Mouse (Mus musculus): ENCODE results near the gene Spg7. TPM values are rescaled to one million over a fixed set of nuclear protein-coding genes. Genes with fewer than 3 reads are reported as not detected.
"Not testable (repeated sequence)": the region's sequence is repeated elsewhere in the genome, so short reads cannot be mapped to it uniquely, and the experiment has no call there.

Gene Spg7
- polyA plus RNA-seq, 1 experiment from 2014 or later = 22.7 TPM

DNA sequence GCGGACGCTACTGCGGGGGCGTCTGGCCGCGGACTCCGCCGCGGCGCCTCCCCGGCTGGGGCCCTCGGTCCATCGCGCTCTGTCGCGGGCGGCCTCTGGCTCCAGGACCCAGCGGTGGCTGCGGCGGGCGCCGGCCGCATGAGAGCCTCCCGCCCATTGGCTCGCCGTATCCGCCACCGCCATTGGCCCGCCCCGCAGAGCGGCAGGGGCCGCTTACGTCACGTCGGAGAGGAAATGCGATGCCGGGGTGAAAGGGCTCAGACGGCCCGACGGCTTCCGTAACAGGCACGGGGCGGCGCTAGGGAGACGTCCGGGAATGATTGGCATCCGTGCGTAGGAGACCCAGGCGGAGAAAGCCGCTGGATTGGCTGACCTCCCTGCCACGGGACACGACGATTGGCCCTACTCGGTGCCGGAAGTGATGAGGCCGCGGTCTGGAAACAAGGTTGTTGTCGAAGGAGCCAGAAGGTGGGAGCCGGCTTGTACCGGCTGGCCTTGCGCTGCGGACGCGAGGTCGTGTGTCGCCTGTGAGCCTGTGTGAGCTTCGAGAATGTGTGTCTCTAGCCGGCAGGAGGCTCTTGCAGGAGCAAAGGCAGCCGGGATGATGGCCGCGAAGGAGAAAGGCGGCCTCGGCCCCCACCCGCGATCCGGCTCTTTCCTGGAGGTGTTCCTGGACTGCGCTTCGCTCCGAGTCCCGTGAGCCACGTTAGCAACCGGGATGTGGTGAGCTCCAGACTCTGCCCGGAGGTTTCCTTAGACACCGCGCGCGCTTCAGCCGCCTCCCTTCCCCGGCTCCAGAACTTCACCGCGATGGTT is 20.4 kb upstream of the Spg7 start, which contains the start of gene Ankrd11:
Gene Ankrd11, minus strand, starts transcription at position 120 of the 816 bp plus-strand sequence.
- H3K4me3 ChIP-seq (ENCODE audit: low read depth, low read length) = peak within 1 kb of the TSS; percentile 100
- TF ChIP-seq EP300 (IDR thresholded peaks at IDR 0.05) = no peak; the same call in 1 of the 2 replicates
- TF ChIP-seq CTCF (IDR thresholded peaks at IDR 0.05) = peak; percentile 52
- WGBS = 1% methylated on average over 75 of the region's 91 CpGs
- H3K27ac ChIP-seq (ENCODE audit: low read length) = peak within 1 kb of the TSS; percentile 100
- peaks cover 12% of the 10 kb centered on the region; the same call in 1 of the 2 replicates for H3K4me1 ChIP-seq (ENCODE audit: insufficient read depth, low read depth, low read length)
- peak; percentile 100 for DNase-seq (ENCODE audit: low spot score)
- peak within 1 kb of the TSS; percentile 76 for H3K4me2 ChIP-seq (replicated peaks; ENCODE audit: low read depth, low read length)
- H3K27me3 ChIP-seq (replicated peaks; ENCODE audit: insufficient read depth, low read length) = no peaks in the 10 kb centered on the region
- H3K9ac ChIP-seq (replicated peaks; ENCODE audit: low read depth) = peak within 1 kb of the TSS; percentile 94
- ATAC-seq = peak; percentile 96
- H3K9me3 ChIP-seq (ENCODE audit: low read length) = no peaks in the 10 kb centered on the region
- no peaks in the 10 kb centered on the region for H3K36me3 ChIP-seq (ENCODE audit: insufficient read depth, low read length)

DNA sequence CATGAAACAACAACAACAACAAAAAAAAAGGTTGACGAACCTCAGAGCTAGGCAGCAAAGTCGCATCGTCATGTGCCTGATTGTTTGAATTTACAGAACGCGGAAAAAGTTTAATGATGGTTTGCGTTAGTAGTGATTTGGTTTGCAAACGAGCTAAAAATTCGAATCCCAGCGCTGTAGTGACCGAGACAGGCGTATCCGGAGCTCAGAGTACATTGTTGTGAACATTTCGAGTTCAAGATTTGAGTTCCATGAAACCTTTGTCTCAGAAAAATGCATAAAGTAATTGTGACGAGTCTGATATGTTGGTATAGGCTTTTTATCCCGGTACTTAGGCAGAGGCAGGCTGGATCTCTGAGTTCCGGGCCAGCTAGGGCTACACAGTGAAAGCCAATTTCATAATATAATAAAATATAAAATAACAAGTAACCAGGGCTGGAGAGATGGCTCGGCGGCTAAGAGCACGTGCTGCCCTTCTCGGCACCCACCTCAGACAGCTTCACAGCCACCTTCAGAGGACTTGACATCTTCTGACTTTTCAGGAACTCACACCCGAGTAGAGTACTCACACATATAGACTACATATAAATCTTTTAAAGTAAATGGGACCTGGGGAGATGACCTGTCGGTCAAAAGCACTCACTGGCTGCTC is 19.6 kb upstream of the Spg7 start:
- TF ChIP-seq CTCF (IDR thresholded peaks at IDR 0.05) (no peak), EP300 (IDR thresholded peaks at IDR 0.05) (no peak)
- no peaks in the 10 kb centered on the region for H3K27me3 ChIP-seq (replicated peaks; ENCODE audit: insufficient read depth, low read length)
- peak overlapping the region; percentile 94 for H3K9ac ChIP-seq (replicated peaks; ENCODE audit: low read depth)
- ATAC-seq = no peak
- peaks cover 12% of the 10 kb centered on the region; the same call in 1 of the 2 replicates for H3K4me1 ChIP-seq (ENCODE audit: insufficient read depth, low read depth, low read length)
- 10% methylated on average over 22 of the region's 22 CpGs for WGBS
- H3K9me3 ChIP-seq (ENCODE audit: low read length) = no peaks in the 10 kb centered on the region
- DNase-seq (ENCODE audit: low spot score) = no peak
- H3K4me3 ChIP-seq (ENCODE audit: low read depth, low read length) = peak overlapping the region; percentile 100
- H3K27ac ChIP-seq (ENCODE audit: low read length) = peak overlapping the region; percentile 100
- no peaks in the 10 kb centered on the region for H3K36me3 ChIP-seq (ENCODE audit: insufficient read depth, low read length)
- peak overlapping the region; percentile 68 for H3K4me2 ChIP-seq (replicated peaks; ENCODE audit: low read depth, low read length)

DNA sequence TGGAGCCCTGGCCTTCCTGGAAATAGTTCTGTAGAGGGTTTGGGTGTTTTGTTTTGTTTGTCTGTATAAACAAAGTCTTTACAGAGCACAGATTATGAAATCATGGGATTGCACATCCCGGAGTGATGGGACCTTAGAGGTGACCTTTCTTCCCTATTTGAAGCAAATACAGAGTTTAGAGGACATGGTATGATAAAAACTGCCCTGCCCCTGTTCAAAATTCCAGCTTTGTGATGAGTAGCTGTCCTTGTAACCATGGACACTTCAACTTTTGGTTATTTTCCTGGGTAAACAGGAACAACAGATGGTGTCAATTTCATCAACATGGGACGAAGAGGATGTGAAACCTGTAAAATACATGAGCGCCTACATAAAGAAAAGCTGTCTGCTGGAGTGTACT is 18.8 kb upstream of the Spg7 start:
- TF ChIP-seq EP300 (IDR thresholded peaks at IDR 0.05) (peak; percentile 50; the same call in 1 of the 2 replicates), CTCF (IDR thresholded peaks at IDR 0.05) (no peak)
- Histone ChIP-seq H3K9ac (replicated peaks; ENCODE audit: low read depth) (no peak overlapping the region), H3K27ac (ENCODE audit: low read length) (peak overlapping the region; percentile 100), H3K9me3 (ENCODE audit: low read length) (no peaks in the 10 kb centered on the region), H3K27me3 (replicated peaks; ENCODE audit: insufficient read depth, low read length) (no peaks in the 10 kb centered on the region), H3K4me3 (ENCODE audit: low read depth, low read length) (no peak overlapping the region), H3K4me2 (replicated peaks; ENCODE audit: low read depth, low read length) (peak overlapping the region; percentile 68; the same call in 1 of the 2 replicates), H3K4me1 (ENCODE audit: insufficient read depth, low read depth, low read length) (peaks cover 12% of the 10 kb centered on the region; the same call in 1 of the 2 replicates), H3K36me3 (ENCODE audit: insufficient read depth, low read length) (no peaks in the 10 kb centered on the region)
- no peak for ATAC-seq
- DNase-seq (ENCODE audit: low spot score) = peak; percentile 82
- 68% methylated on average over 3 of the region's 3 CpGs for WGBS

DNA sequence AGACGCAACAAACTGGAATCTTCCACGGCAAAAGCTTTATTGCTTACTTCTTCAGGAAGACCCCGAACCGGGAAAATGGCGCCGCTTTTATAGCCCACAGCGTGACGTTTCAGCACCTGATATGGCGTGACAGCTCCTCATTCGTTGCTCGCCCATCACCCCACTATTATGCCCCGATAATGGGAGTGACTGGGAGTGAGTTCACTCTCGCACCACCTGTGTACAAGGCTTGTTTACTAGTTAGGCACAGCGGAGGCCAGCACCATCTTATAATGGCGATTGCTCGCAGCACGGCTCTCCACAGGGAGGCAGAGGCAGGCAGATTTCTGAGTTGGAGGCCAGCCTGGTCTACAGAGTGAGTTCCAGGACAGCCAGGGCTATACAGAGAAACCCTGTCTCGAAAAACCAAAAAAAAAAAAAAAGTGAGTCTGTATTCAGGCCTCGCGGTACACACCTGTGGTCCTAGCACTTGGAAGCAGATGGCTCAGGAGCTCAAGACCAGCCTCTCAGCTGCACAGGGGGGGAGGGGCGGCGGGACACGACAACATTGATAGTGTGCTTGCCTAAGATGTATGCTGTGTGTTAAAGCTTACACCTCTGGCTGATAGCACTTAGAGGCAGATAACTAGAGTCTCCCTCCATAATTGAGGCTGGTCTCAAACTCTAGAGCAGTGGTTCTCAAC is 17.9 kb upstream of the Spg7 start:
- WGBS = 94% methylated on average over 22 of the region's 23 CpGs
- not testable (repeated sequence) for ATAC-seq; DNase-seq (ENCODE audit: low spot score); H3K4me2 ChIP-seq (replicated peaks; ENCODE audit: low read depth, low read length); H3K9ac ChIP-seq (replicated peaks; ENCODE audit: low read depth); H3K9me3 ChIP-seq (ENCODE audit: low read length); H3K36me3 ChIP-seq (ENCODE audit: insufficient read depth, low read length); H3K27ac ChIP-seq (ENCODE audit: low read length); H3K27me3 ChIP-seq (replicated peaks; ENCODE audit: insufficient read depth, low read length); H3K4me3 ChIP-seq (ENCODE audit: low read depth, low read length)
- H3K4me1 ChIP-seq (ENCODE audit: insufficient read depth, low read depth, low read length) = peaks cover 12% of the 10 kb centered on the region; the same call in 1 of the 2 replicates

DNA sequence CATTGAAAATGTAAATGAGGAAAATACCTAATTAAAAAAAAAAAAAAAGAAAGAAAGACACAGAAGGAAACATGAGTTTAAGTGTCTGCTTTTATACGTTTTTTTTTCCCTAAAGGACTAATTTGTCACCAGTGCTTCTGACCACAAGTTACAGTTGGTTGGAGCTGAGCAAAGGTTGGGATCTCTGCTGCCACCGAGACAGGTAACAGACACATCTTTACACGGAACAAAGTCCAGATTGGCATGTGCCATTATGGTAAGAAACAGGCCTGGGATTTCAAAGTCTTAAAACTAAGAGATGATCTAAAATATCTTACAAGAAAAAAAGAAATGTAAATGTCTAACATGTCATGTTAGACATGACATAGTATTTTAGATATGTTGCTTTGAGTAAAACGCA is 16.0 kb upstream of the Spg7 start:
- Histone ChIP-seq H3K4me1 (ENCODE audit: insufficient read depth, low read depth, low read length) (peaks cover 7% of the 10 kb centered on the region; the same call in 1 of the 2 replicates), H3K36me3 (ENCODE audit: insufficient read depth, low read length) (no peaks in the 10 kb centered on the region), H3K9me3 (ENCODE audit: low read length) (no peaks in the 10 kb centered on the region), H3K27me3 (replicated peaks; ENCODE audit: insufficient read depth, low read length) (no peaks in the 10 kb centered on the region), H3K9ac (replicated peaks; ENCODE audit: low read depth) (no peak overlapping the region), H3K4me2 (replicated peaks; ENCODE audit: low read depth, low read length) (no peak overlapping the region), H3K4me3 (ENCODE audit: low read depth, low read length) (no peak overlapping the region), H3K27ac (ENCODE audit: low read length) (no peak overlapping the region)
- ATAC-seq = no peak
- DNase-seq (ENCODE audit: low spot score) = no peak
- 75% methylated on average over 4 of the region's 4 CpGs for WGBS
- TF ChIP-seq EP300 (IDR thresholded peaks at IDR 0.05) (no peak), CTCF (IDR thresholded peaks at IDR 0.05) (no peak)

DNA sequence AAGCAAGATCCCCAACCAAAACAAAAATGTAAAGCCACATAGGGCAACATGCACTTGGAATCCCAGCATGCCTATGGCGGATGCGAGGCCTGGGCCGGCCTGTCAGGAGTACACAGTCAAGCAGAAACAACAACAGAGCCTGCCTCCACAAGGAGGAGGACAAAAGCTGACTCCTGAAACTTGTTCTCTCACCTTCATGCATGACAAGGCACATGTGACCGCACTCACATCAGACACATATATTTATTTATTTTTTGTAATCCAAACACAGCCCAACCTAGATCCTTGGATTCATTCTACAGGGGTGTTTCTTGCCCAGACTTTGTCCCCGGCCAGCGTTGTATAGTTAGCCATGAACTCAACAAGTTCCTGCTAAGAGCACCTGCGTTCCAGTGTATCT is 14.9 kb upstream of the Spg7 start:
- TF ChIP-seq EP300 (IDR thresholded peaks at IDR 0.05) = no peak
- TF ChIP-seq CTCF (IDR thresholded peaks at IDR 0.05) = no peak
- Histone ChIP-seq H3K9ac (replicated peaks; ENCODE audit: low read depth) (no peak overlapping the region), H3K4me3 (ENCODE audit: low read depth, low read length) (no peak overlapping the region), H3K36me3 (ENCODE audit: insufficient read depth, low read length) (no peaks in the 10 kb centered on the region), H3K27ac (ENCODE audit: low read length) (no peak overlapping the region), H3K4me2 (replicated peaks; ENCODE audit: low read depth, low read length) (no peak overlapping the region), H3K9me3 (ENCODE audit: low read length) (no peaks in the 10 kb centered on the region), H3K27me3 (replicated peaks; ENCODE audit: insufficient read depth, low read length) (no peaks in the 10 kb centered on the region), H3K4me1 (ENCODE audit: insufficient read depth, low read depth, low read length) (peaks cover 7% of the 10 kb centered on the region; the same call in 1 of the 2 replicates)
- DNase-seq (ENCODE audit: low spot score) (no peak), ATAC-seq (no peak)
- WGBS = 73% methylated on average over 7 of the region's 7 CpGs
